Mouse (Mus musculus) forebrain, embryonic 14.5 days (tissue): ENCODE measurements at regions not wholly inside any gene's neighbourhood (a gene's known extent, or its start where the extent isn't known, plus 50 kb on each side); places are given as distances from the start of the nearest gene placed in this dataset.

Experiments
- ATAC-seq: fragments of 200-750 bp; cut with Nextera tagmentation; 2 replicates; pipeline ENCODE4 v1.8.0; 2017; ENCODE audit warnings: mild to moderate bottlenecking, moderate library complexity
- DNase-seq: peaks from one replicate; pipeline ENCODE4 v3.0.0-alpha.2; 2015; ENCODE audit warnings: low spot score
- H3K27ac ChIP-seq: fragments of 300-500 bp; sonication (generic); 2 replicates; pipeline ENCODE4 v1.5.1; 2014; ENCODE audit warnings: low read depth, mild to moderate bottlenecking, control low read depth, low read length, moderate library complexity
- H3K27me3 ChIP-seq: fragments of 300-500 bp; sonication (generic); replicated peaks from 2 replicates; pipeline ENCODE4 v1.6.1; 2014; ENCODE audit warnings: low read length, control low read depth, mixed read lengths; ENCODE audit not compliant: control insufficient read depth, insufficient read depth
- H3K36me3 ChIP-seq: fragments of 300-500 bp; sonication (generic); 2 replicates; pipeline ENCODE4 v1.6.1; 2014; ENCODE audit warnings: low read length, control low read depth; ENCODE audit not compliant: control insufficient read depth, insufficient read depth
- H3K4me1 ChIP-seq: fragments of 300-500 bp; sonication (generic); 2 replicates; pipeline ENCODE4 v1.6.1; 2014; ENCODE audit warnings: antibody characterized with exemption, low read length, control low read depth; ENCODE audit not compliant: control insufficient read depth, insufficient read depth
- H3K4me2 ChIP-seq: fragments of 300-500 bp; sonication (generic); 2 replicates; pipeline ENCODE4 v1.6.1; 2014; ENCODE audit warnings: mild to moderate bottlenecking, control low read depth, low read length
- H3K4me3 ChIP-seq: fragments of 300-500 bp; sonication (generic); 2 replicates; pipeline ENCODE4 v1.5.1; 2014; ENCODE audit warnings: low read depth, low read length, control low read depth
- H3K9ac ChIP-seq: fragments of 300-500 bp; sonication (generic); 2 replicates; pipeline ENCODE4 v1.6.1; 2014; ENCODE audit warnings: mild to moderate bottlenecking, low read length, control low read depth, moderate library complexity
- H3K9me3 ChIP-seq: fragments of 300-500 bp; sonication (generic); replicated peaks from 2 replicates; pipeline ENCODE4 v1.6.1; 2016; ENCODE audit warnings: low read length, control low read depth, mixed read lengths; ENCODE audit not compliant: control insufficient read depth
- WGBS: fragments of 180-500 bp; shearing (Covaris S2); extraction: QIAGEN DNeasy Blood & Tissue Kit; methylation state at CpG from one replicate; pipeline ENCODE4 v1.1.7; 2014; 5-methylcytosine and 5-hydroxymethylcytosine counted together

DNA sequence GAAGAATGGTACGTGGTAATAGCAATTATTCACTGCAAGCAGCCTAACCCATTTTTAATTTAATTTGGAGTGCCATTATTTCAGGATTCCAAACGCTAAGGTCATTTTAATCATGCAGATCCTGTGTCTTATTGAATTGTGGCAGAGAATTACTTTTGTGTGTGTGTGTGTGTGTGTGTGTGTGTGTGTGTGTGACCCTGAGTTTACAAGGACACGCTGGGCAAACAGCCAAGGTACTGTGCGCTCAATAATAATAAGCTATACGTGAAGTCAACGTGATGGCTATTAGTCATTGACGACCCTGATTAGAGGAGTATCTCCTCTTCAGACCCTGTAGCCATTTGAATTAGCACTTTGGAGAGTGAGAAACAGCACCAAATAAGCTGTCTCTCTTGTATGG, 144.1 kb downstream of the Klf7 start:
- H3K4me2 ChIP-seq, result no peak overlapping the region
- H3K27ac ChIP-seq, result no peak overlapping the region
- no peak overlapping the region for H3K9ac ChIP-seq
- peaks cover 9% of the 10 kb centered on the region for H3K4me1 ChIP-seq
- WGBS, result 6% methylated on average over 7 of the region's 7 CpGs
- no peaks in the 10 kb centered on the region for H3K27me3 ChIP-seq
- no peak overlapping the region for H3K4me3 ChIP-seq
- no peaks in the 10 kb centered on the region for H3K9me3 ChIP-seq
- no peaks in the 10 kb centered on the region for H3K36me3 ChIP-seq
- ATAC-seq (no peak), DNase-seq (peak; percentile 63)

- Histone ChIP-seq H3K27ac (no peak overlapping the region), H3K9me3 (no peaks in the 10 kb centered on the region), H3K4me3 (no peak overlapping the region), H3K27me3 (no peaks in the 10 kb centered on the region), H3K9ac (no peak overlapping the region), H3K4me1 (peaks cover 9% of the 10 kb centered on the region), H3K36me3 (no peaks in the 10 kb centered on the region), H3K4me2 (no peak overlapping the region)
- no peak for DNase-seq
- WGBS, result 6% methylated on average over 4 of the region's 4 CpGs
- ATAC-seq, result no peak
These were observed 144.7 kb downstream of the Klf7 start for GRCm38 (mm10) chr1:63977302-63977888.

DNA sequence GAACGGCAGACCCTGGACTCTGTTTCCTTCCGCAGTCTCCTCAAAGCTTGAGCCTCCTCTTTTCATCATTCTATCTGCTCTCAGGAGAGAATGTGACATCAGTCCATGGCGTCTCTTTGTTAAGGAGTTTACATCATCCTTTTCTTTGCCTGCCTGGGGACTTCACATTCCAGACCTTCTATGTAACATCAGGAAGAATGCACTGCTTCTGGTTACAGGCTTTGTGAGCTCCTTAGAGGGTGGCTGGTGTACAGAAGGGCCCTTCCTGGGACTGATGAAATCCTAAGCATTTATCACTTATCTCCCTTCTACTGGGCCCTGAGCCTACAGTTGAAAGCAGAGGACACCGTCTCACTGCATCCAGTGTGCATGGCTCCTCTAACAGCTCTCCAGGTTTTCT, 145.2 kb downstream of the Klf7 start:
- no peak overlapping the region for H3K4me3 ChIP-seq
- ATAC-seq, result no peak
- H3K27me3 ChIP-seq, result no peaks in the 10 kb centered on the region
- peaks cover 9% of the 10 kb centered on the region for H3K4me1 ChIP-seq
- no peak overlapping the region for H3K9ac ChIP-seq
- H3K9me3 ChIP-seq, result no peaks in the 10 kb centered on the region
- no peak for DNase-seq
- no peaks in the 10 kb centered on the region for H3K36me3 ChIP-seq
- WGBS, result 53% methylated on average over 4 of the region's 4 CpGs
- H3K4me2 ChIP-seq, result no peak overlapping the region
- no peak overlapping the region for H3K27ac ChIP-seq

DNA sequence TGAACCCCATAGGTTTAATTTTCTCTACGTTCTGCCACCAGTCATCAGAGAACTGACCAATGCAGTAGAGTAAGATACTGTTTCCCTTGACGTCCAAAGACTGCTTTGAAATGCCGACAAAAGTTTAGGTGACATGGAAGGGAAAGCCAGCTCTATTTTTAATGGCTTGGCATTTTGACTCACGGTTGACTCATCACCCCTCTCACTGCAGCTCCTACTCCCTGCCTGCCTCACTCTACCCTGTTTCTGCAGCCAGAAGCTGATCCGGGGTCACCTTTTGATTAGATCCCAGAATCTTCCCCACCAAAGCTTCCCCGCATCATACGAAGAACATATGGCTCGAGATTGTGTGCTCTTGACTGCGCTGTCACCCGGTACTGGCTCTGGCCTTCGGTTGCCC, 154.2 kb downstream of the Klf7 start:
- Histone ChIP-seq H3K4me2 (no peak overlapping the region), H3K4me3 (no peak overlapping the region), H3K27ac (no peak overlapping the region), H3K36me3 (no peaks in the 10 kb centered on the region), H3K4me1 (no peaks in the 10 kb centered on the region; the same call in 1 of the 2 replicates), H3K9ac (no peak overlapping the region), H3K27me3 (no peaks in the 10 kb centered on the region), H3K9me3 (no peaks in the 10 kb centered on the region)
- WGBS, result 93% methylated on average over 11 of the region's 11 CpGs
- DNase-seq, result no peak
- ATAC-seq, result no peak

DNA sequence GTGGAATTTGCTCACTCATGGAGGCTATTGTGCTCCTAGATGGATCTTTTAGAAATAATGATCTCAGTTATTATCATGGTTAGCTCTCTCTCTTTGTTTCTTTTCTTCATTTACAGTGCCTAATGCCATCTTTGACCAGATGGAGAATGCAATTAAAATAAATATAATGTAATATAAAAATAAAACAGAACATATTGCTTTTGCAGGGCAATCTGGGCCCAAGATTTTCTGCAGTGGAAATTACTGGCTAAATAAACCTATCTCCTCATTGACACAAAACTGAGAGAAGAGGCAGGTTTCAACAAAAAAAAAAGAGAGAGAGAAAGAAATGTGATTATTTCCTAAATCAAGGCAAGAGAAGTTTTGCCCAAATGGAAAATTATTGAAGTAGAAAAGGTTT, 156.6 kb downstream of the Klf7 start:
- Histone ChIP-seq H3K27me3 (no peaks in the 10 kb centered on the region), H3K36me3 (no peaks in the 10 kb centered on the region), H3K4me3 (no peak overlapping the region), H3K27ac (no peak overlapping the region), H3K4me1 (no peaks in the 10 kb centered on the region), H3K9ac (no peak overlapping the region), H3K9me3 (no peaks in the 10 kb centered on the region), H3K4me2 (no peak overlapping the region)
- ATAC-seq (no peak), DNase-seq (no peak)

GRCm38 (mm10) chr1:63964519-63964918, 157.6 kb downstream of the Klf7 start:
- no peak for DNase-seq
- no peaks in the 10 kb centered on the region for H3K4me1 ChIP-seq
- H3K27me3 ChIP-seq, result no peaks in the 10 kb centered on the region
- H3K9ac ChIP-seq, result no peak overlapping the region
- no peaks in the 10 kb centered on the region for H3K9me3 ChIP-seq
- no peak for ATAC-seq
- 80% methylated on average over 1 of the region's 1 CpGs for WGBS
- H3K4me2 ChIP-seq, result no peak overlapping the region
- H3K4me3 ChIP-seq, result no peak overlapping the region
- H3K27ac ChIP-seq, result no peak overlapping the region
- no peaks in the 10 kb centered on the region for H3K36me3 ChIP-seq

DNA sequence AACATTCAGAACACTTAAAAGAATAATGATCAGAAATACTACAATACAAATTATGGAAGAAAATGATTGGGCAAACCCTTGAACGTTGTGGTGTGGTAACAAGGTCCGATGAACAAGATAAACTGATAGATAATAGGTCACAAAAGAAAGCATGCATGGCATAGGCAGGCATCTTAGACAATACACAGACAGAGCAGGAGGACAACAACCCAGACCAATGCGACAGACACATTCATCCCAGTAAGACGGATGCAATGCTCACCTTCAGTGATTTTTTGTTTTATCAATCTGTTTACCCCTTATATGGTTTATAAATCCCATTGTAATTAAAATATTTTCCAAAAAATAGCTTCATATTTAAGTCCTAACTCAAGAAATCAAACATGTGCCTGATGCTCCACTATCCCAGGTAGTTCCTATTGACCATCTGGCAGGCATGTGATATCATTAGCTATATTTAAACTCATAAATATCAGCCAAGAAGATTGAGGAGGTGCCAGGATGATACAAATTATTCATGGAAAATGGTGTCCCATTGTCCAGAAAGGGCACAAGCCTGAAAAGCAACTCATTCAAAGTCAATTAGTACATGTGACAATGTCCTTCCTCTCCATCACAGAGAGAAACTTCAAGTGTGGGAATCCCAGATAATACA, 166.3 kb downstream of the Klf7 start:
- Histone ChIP-seq H3K36me3 (no peaks in the 10 kb centered on the region), H3K27ac (no peak overlapping the region), H3K9ac (no peak overlapping the region), H3K4me3 (no peak overlapping the region), H3K27me3 (no peaks in the 10 kb centered on the region), H3K9me3 (no peaks in the 10 kb centered on the region), H3K4me1 (no peaks in the 10 kb centered on the region), H3K4me2 (no peak overlapping the region)
- ATAC-seq (no peak), DNase-seq (no peak)
- 93% methylated on average over 4 of the region's 4 CpGs for WGBS

DNA sequence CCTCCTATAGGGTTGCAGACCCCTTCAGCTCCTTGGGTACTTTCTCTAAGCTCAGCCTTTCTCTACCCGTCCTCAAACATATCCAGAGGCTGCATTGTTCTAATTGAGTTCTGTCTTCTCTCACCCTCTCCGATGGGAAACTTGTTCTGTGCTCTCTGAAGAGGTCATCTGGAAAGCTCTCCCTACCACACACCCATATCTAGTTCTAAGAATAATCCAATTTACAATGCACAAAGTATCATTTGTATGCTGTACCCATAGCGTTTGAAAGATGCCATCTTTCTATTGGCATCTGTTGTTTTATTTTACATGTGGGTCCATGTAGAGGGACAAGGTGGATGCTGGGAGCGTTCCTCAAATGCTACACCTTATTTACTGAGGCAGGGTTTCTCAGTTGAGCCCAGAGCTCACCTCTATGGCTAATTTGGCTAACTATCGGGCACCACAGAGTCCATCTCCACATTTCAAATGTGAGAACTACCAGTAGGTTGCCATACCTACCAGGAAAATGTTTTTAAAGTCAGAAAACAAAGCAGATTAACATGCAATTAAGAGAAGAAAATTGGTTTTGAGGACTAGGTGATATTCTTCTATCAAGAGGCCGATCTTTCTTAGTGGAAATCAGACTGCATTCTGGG, 167.1 kb downstream of the Klf7 start:
- 93% methylated on average over 6 of the region's 6 CpGs for WGBS
- H3K27ac ChIP-seq, result no peak overlapping the region
- H3K9ac ChIP-seq, result no peak overlapping the region
- DNase-seq, result no peak
- no peaks in the 10 kb centered on the region for H3K4me1 ChIP-seq
- no peaks in the 10 kb centered on the region for H3K36me3 ChIP-seq
- no peaks in the 10 kb centered on the region for H3K27me3 ChIP-seq
- no peak for ATAC-seq
- H3K9me3 ChIP-seq, result no peaks in the 10 kb centered on the region
- no peak overlapping the region for H3K4me3 ChIP-seq
- no peak overlapping the region for H3K4me2 ChIP-seq

DNA sequence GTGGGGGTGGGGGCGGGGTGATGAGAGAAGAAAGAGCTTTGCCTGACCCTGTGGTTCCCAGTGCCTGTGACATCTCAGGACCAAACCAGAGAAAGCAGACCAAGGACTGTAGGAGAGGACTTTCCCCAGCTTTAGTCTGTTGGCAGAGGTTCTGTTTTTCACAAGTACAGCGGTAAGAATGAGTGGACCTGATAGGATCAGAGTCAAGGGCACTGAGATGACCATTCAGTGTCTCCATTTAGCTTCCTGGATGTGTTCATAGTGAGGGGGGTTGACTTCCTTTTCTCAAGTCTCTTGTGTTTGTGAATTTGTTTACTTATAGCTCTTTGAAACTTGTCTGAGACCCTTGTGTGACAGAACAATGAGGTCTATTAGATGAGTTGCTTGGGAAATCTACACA, 167.9 kb downstream of the Klf7 start:
- H3K9me3 ChIP-seq, result no peaks in the 10 kb centered on the region
- no peaks in the 10 kb centered on the region for H3K36me3 ChIP-seq
- ATAC-seq (no peak), DNase-seq (no peak)
- no peaks in the 10 kb centered on the region for H3K27me3 ChIP-seq
- no peak overlapping the region for H3K27ac ChIP-seq
- H3K9ac ChIP-seq, result no peak overlapping the region
- no peak overlapping the region for H3K4me2 ChIP-seq
- no peak overlapping the region for H3K4me3 ChIP-seq
- no peaks in the 10 kb centered on the region for H3K4me1 ChIP-seq
- WGBS, result 83% methylated on average over 2 of the region's 2 CpGs
